Mouse (Mus musculus): ENCODE measurements around the gene Pcf11.

Pcf11 gene

DNA sequence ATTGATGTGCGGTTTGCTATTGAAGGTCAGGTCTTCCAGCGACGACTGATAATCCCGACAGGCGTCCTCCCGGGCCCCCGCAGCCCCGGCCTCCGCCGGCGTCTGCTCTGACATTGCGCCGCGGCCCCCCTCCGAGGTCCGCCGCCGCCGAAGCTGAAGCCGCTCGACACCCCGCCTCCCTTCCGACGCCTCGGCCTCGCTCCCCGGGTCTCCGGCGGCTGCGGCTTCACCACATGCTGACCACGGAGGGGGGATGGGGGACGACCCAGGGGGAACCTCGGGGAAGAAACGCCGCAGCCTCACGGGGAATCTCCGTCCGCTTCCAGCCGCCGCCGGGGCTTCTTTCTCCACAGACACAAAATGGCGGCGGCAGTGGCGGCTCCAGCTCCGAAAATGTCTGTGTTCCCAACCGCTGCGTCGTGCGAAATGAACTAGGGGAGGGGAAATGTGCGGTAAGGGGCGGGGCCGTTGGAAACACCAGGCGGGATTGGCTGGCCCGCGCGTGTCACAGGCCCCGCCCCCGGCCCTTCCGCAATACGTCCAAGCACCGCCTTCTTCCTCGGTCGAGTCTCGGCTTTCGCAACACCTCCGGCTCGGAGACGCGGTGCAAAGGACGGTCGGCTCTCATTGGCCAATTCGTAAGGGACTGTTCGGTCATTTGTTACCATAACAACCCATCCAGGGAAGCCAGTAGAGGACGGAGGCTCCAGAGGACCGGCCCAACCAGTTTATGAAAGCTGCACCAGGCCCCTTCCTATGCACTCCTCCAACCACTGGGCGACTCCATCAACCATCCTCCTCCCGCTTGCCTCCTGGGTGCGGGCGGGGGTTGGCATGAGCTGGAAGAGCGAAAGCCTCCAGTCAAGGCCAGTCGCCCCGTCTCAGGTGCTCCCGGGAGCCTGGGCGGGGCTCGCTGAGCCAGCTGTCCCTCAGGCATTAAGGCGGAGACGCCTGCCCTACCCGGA lies at the start of gene Pcf11:
Pcf11 (minus strand) TSS at position 428 of the 965 bp plus-strand sequence.
- peak; percentile 99 for DNase-seq (ENCODE audit: low read depth, low spot score)

DNA sequence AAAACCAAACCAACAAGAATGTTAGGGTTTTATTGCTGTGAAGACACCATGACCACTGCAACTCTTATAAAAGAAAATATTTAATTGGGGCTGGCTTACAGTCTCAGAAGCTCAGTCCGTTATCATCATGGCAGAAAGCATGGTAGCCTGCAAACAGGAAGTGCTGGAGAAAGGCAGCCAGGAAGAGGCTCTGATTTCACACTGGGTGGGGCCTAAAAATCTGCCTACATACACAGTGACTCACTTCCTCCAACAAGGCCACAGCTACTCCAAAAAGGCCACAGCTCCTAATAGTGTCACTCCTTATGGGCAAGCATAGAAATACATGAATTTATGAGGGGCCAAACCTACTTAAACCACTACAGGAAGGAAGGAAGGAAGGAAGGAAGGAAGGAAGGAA lies 45.3 kb upstream of the Pcf11 start:
- no peak for DNase-seq (ENCODE audit: low read depth, low spot score)

DNA sequence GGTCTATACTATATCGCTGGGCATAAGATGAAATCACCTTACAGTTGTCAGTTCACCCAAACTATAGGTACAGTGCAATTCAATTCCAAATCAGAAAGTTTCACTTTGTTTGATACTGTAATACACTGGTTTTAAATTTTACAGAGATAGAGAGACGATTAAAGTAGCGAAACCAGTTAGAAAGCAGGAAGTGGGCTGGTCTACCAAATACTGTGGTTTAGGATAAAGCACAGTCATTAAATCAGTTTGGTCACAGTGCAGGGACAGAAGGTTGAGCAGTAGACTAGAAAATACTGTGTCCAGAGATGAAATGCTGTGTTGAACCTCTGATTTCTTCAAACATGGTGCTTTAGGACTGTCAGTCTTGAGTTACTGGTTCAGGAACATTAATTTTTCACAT lies 41.9 kb upstream of the Pcf11 start:
- no peak for DNase-seq (ENCODE audit: low read depth, low spot score)

DNA sequence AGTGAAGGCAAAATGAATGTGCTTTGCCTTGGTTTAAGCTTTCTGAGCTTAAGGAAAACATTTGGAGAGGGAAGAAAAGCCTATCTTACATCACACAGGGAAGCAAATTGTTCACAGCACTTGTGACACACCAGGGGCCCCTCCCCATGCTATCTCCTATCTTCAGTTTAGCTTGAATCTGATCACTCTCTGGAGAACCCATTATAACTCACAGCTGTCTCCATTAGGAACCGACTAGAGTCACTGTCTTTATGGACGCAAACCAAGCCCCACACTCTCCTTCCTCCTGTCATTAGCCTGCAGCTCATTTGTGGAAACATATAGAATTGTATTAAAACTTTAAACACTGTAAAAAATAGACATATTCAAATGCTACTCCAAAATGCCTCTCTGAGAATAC lies 39.8 kb upstream of the Pcf11 start:
- no peak for DNase-seq (ENCODE audit: low read depth, low spot score)

DNA sequence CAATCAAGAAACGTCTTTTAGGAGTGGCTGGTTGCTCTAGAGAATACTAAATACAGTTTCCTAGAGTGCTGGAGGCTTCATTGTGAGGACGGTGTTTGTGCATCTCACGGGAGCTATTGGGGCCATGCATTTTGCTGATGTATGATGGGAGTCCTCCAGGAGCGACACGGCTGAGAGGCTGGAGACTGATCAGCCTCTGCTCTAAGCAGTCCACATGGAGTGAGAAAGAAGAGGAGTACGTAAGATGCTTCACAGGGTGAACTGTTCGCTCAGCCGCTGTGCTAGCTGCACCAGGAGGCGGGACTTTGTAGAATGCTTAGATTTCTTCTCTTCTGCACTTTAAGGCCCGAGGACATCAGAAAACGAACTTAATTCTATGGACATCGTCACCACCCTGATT lies 37.0 kb upstream of the Pcf11 start:
- no peak for DNase-seq (ENCODE audit: low read depth, low spot score)

DNA sequence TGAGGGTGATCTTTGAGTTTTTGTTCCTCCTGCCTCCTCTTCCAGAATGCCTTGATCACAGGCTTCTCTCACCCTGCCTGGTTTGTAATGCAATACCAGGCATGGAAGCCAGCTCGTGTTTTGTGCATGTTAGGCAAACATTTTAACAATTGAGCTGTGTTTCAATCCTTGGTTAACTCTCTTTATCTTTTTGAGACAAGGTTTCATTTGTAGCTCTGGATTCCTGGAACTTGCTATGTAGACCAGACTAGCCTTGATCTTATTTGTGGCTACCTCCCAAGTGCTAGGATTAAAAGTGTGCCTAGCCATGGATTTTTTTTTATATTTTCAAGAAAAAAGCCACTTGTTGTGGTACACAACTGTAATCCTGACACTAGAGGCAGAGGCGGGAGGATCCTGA lies 35.8 kb upstream of the Pcf11 start:
- no peak for DNase-seq (ENCODE audit: low read depth, low spot score)

DNA sequence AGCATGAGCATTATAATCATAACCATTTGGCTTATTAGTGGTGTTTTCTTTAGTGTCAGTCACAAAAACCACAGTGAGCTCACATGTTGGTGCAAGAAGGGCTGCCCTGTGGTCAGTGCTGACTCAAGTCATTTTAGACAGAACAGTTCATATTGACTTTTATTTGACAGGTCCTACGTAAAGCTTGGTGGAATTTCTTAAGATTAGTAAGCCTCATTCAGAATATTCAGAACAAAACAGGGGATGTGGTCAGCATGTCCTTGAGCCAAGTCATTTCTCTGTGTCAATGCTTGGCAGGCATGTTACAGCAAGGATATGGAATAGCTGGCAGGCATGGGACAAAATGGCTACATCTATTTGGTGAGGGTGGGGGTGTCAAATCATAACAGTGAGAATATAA lies 33.9 kb upstream of the Pcf11 start:
- DNase-seq (ENCODE audit: low read depth, low spot score) = no peak

DNA sequence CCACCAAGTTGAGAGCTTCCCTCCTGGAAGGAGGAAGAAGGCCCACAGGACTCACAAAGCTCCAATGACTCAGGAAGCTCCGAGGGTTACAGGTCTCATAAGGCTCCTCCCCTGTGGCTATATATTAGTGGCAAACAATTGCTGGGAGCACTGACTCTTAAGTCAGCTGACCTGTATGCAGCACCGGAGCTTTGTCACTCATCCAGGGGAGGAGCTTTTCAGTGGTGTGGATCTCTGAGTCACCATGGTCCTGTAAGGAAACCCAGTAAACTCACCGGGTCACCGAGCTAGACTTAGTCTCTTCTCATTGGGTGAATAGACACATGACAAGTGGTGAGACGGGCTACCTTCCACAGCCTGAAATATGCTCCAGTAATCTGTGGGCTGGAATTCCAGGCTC lies 29.0 kb upstream of the Pcf11 start:
- DNase-seq (ENCODE audit: low read depth, low spot score) = no peak

DNA sequence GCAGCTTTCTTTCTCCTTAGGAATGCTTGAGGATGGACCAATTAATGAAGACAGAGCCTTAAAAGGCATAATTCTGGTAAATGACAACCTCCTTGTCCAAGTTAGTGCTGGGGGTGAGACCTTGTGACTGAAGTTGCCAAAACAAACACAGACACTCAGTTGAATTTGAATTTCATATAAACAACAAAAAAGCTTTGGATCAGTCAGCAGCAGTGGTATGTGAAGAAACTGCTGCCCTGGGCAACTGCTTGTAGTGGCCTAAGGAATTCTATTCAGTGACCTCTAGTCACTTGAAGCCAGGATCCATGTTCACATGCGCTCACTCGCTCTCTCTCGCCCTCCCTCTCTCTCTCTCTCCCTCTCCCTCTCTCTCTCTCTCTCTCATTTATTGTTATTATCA lies 26.7 kb upstream of the Pcf11 start:
- DNase-seq (ENCODE audit: low read depth, low spot score) = no peak

DNA sequence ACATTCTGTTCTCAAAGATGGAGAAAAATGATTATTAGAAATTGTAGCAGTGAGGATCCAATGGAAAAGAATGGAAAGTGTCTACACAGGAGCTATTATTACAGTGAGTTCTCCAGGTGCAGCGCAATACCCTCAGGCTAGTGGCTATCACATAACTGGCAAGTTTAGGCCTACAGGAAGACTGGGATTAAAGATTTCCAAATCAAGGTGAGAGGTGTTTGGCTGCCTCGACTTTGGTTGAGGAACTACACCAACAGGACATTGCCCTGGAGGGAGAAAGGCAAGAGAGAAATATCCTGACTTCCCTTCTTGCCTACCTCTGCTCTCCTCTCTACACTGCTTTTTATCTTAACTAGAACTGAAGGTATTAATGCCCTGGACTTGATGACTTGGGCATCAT lies 19.4 kb upstream of the Pcf11 start:
- no peak for DNase-seq (ENCODE audit: low read depth, low spot score)

DNA sequence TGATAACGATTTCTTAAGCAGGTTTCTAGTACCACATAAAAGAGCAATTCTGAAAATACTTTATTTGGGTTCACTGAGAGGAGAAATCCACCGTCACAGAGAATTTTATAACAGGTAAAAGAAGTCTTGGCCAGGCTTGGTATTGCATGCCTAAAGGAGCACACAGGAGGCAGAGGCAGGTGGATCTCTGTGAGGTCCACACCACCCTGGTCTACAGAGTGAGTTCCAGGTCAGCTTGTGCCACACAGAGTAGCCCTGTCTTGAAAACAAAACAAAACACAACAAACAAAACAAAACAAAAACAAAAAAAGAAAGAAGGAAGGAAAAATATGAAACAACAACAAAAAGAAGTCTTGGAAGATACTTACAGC lies 18.6 kb upstream of the Pcf11 start:
- no peak for DNase-seq (ENCODE audit: low read depth, low spot score)

DNA sequence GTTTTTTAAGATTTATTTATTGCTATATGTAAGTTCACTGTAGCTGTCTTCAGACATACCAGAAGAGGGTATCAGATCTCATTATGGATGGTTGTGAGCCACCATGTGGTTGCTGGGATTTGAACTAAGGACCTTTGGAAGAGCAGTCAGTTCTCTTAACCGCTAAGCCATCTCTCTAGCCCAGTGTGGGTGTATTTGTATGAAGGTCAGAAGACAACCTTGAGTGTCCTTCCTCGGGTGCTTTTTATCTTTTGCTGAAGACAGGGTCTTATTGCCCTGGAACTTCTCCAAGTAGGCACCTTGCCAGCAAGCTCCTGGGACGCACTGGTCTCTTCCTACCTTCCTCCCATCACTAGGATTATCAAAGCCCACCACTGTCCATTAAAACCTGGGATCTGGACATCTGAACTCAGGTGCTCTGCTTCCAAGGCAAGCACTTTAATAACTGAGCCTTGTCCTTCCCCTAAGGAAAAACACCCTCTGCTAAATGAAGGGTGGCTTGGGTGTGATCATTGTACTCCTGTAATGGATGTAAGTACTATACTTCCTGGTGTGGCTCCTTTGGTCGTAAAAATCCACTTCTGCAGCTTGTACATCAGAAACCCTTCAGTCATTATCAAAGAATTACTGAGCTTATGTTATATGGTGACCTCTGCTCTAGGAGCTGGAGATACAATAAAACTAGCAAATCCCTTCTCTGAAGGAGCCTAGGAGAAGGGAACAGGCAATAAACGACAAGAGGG lies 18.0 kb upstream of the Pcf11 start:
- no peak for DNase-seq (ENCODE audit: low read depth, low spot score)

DNA sequence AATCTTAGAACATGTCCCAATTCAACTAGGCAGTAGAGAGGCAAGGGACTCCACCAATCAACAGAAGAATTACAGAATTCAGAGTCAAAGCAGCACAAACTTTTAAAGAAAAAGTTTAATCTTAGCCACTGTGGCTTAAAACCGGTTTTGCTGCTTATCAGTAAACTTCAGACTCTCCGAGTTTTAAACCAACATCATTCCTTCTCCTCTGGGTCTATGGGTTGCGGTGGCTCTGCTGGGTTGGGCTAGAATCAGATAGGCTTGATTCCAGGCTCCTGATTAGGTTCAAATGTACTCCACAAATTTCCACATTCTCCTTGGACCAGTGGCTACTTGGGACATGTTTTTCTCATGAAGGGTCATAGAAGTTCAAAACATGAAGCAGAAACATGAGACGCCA lies 7.6 kb upstream of the Pcf11 start:
- no peak for DNase-seq (ENCODE audit: low read depth, low spot score)

DNA sequence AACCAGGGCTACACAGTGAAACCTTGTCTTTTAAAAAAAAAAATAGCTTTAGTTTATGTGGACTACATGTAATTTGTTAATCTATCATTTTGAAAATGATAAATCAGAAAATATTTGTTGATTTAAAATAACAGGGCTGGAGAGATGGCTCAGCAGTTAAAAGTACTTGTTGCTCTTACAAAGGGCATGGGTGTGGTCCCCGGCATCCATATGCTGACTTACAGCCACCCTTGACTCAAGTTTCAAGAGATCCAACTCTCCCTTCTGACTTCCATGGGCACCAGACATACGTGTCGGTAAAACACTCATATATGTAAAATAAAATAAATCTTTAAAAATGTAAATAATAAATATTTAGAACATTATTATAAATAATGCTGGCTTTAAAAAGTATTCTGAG lies 5.4 kb upstream of the Pcf11 start:
- no peak for DNase-seq (ENCODE audit: low read depth, low spot score)

DNA sequence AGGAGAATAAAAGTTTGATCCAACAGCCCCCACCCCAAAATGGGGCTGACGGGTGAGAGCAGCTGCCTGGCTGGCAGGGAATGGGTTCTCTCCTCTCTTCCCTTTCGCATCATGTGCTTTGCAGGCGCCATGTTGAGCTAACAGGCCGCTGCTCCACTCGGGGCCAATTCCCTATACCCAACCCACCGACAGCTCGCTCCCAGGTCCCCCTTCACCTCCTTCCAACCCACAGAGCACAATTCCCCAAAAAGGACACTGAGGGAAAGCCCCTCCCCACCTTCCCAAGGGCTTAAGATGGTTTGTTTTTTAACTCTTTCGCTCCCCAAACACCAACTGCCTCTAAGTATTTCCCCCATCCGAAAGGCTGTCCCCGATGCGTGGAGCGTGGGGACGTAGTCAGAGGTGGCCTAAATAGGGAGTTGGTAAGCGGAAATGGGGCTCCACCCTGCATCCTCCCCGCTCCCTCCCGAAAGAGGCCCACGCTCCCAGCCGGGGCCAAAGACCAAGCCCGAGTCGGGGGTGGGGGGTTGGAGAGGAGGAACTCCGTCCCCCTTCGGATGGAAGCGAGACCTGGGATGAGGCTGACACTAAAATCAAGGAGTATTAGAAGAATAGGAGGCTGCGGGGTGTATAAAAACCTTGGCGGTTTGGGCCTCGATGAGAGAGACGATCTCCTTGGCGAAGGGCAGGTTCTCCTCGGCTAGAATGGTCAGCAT lies 785 bp downstream of the Pcf11 start:
- DNase-seq (ENCODE audit: low read depth, low spot score) = peak; percentile 47

DNA sequence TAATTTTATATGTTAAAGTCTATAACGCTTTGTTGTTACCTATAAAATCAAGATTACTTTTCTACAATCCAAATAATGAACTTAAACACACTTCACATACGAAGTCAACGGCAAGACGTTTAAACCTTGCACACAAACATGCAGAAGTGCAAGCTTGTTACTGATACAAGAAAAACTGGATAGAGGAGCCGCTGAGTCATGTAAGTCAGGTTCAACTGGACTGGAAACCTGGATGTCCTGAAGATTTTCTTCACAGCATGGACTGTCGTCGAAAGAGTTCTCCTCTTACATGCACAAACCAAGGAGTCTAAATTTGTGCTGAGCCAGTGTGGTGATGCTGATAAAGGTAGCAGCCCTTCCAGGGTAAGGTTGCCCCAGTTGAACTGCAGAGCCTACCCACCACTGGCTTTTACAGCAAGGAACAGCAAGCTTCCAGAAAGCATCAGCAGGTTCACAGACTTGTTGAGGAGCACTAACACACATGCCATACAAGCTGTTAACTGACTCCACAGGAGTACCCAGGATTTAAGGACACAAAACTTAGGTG lies 3.4 kb downstream of the Pcf11 start:
- DNase-seq (ENCODE audit: low read depth, low spot score) = no peak

DNA sequence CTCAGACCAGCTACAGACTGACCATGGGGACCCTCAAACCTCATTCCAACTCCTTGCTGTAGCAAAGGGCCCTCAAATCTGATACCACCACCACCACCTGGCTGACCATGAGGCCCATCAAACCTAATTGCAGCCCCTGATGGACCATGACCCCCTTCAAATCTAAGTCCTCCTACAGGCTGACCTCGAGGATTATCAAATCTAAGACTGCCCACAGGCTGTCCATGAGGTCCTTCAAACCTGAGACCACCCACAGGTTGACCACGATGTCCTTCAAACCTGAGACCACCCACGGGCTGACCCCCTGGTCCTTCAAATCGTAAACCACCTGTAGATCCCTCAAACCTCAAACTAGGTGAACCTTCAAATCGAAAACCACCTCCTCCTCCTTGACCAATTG lies 11.7 kb downstream of the Pcf11 start:
- DNase-seq (ENCODE audit: low read depth, low spot score) = no peak

DNA sequence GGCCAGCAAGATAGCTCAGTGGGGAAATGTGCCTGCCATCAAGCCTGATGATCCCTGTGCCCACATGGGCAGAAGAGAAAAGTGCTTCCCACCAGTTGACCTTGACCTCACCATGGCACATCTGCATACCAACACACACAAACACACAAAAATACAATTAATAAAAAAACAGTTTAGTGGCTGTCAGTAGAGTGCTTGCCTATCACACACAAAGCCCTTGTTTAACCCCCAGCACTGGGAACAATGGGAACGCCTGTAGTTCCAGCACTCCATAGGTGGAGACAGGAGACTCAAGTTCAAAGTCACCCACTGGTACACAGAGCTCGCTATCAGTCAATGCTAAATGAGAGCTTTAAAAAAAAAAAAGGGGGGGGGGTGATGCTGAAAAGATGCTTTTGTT lies 13.3 kb downstream of the Pcf11 start:
- DNase-seq (ENCODE audit: low read depth, low spot score) = no peak

DNA sequence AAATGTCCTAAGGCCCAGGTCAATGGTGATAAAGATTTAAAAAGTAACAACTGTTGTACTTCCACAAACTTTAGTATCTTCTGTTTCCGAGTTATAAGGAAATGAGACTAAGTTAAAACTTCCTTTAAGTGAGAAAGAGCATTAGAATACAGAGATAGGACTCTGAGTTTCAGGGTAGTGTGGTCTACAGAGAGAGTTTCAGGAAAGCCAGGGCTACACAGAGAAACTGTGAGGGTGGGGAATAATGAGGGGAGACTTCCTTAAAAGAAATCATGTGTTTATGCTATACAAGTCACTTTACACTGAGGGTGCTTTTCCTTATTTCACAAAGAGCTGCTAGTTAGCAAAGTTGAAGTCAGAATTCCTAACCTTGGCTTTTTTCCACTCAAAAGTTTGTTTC lies 16.4 kb downstream of the Pcf11 start:
- DNase-seq (ENCODE audit: low read depth, low spot score) = no peak

DNA sequence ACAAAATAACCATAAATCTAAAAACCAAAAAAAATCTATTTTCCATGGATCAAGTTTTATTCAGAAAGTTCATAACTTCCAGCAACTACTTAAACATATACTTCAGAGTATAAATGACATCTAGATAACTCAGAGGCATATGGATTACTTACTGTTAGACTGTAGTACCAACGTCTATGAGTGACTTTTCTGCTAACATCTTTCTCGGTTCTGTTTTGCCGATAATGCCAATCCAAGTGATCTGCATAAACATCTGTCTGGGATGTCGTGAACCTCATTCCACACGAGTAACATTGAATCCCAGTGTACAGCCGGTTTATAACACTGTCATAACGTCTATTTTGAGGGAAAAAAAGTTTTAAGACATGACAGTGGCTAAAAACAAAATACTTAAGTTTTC lies 21.9 kb downstream of the Pcf11 start:
- DNase-seq (ENCODE audit: low read depth, low spot score) = no peak

DNA sequence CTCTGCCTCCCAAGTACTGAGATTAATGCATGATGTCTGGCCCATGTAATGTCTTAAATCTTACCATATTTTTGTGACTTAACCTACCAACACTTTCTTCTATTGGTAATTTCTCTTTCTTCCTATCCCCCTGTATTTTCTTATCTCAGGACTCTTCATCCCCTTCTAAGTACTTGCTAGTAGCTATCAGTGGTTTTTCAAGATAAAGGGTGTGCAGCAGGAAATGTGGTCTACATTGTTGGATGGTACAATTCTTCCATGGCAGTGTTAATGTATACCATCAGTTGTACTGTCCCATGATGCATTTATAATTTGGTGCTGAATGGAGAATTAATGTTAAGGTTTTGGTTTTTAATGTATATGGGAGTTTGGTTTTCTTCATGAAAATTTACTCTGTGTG lies 27.4 kb downstream of the Pcf11 start:
- no peak for DNase-seq (ENCODE audit: low read depth, low spot score)

DNA sequence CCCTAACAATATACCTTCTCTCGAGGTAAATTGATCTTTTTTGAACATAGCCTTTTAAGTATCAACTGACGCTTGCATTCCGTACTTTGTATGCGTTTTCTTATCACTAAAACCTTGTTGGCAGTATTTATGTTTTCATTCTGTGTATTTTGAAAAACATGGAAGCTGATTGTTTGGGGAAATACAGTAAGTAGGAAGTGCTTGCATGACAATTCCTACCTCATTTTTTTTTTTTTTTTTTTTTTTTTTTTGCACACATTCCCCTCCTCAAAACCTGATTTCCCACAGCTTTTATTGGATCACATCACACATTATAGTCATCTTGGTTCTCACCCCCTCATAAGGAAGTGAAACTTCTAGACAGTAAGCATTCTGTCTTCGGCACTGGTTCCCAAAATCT lies 31.7 kb downstream of the Pcf11 start:
- DNase-seq (ENCODE audit: low read depth, low spot score) = no peak
